Mouse (Mus musculus) heart, adult 2 months (tissue): ENCODE results near the gene Mrpl1.
A peak's percentile ranks its signal among the peaks of the same experiment; 100 is the strongest.

Source experiments
- CTCF ChIP-seq: fragments of 200-600 bp; IDR thresholded peaks from 2 replicates; pipeline ENCODE4 v1.8.1; 2022; ENCODE audit warnings: antibody characterized with exemption, mild to moderate bottlenecking, moderate library complexity
- POLR2A ChIP-seq: fragments of 200-500 bp; IDR thresholded peaks from 2 replicates; pipeline ENCODE4 v1.6.1; 2011; ENCODE audit warnings: mild to moderate bottlenecking, low read depth, low read length, control low read depth; ENCODE audit not compliant: insufficient read depth

DNA sequence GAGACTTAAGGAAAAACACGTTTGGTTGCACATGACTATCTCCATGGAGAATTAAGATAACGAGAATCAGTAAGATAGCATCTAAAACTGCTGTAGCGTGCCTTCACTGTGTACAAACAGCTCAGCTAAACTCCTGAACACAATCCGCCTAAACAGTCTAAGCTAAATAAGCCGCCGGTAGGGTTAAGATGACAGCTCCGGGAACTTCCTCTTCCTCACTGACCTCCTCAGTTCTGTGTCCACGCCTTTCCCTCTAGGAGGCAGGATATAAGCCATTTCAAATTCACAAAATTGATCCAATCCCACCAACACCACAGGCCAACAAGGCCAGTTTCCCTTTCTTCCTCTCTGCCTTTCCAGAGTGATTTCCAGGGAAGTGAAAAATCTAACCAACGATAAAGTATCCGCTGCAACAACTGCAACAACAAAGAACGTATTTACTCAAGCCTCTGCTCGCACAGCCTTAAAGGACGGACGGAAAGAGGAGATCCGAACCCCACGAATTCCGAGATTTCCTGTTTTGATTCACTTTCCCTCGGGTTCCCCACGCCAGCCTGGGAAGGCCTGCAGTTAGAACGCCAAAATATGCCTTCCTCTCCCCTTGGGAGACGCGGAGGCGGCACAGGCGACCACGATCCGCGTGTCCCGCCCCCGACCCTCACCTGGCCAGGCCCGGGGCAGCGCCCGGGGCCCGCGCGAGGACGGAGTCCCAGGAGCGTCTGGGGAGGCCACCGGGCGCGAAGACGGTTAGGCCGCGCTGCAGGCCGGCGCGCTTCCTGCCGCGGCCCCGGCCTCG lies 48.6 kb upstream of the Mrpl1 start:
- TF ChIP-seq POLR2A = peak; percentile 71; the same call in 1 of the 2 replicates
- peak; percentile 49 for TF ChIP-seq CTCF
